Mouse (Mus musculus) small intestine, adult 2 months (tissue): Measurements from ENCODE around the gene Ccm2l.

ENCODE experiments used
- CTCF ChIP-seq: fragments of 200-500 bp; IDR thresholded peaks from 2 replicates; pipeline ENCODE4 v1.5.1; 2012; ENCODE audit warnings: low read depth, mild to moderate bottlenecking, control low read depth, inconsistent platforms, low read length, moderate library complexity, mixed read lengths; ENCODE audit not compliant: insufficient replicate concordance, insufficient read length; ENCODE audit errors: extremely low read depth
- POLR2A ChIP-seq: fragments of 200-500 bp; IDR thresholded peaks from 2 replicates; pipeline ENCODE4 v1.6.1; 2012; ENCODE audit warnings: low read depth, mild to moderate bottlenecking, control low read depth, inconsistent platforms, low read length, moderate library complexity

GRCm38 (mm10) chr2:153049288-153049996, 16.3 kb upstream of the Ccm2l start:
- TF ChIP-seq CTCF (no peak), POLR2A (no peak)
